Mouse (Mus musculus): Measurements from ENCODE around the gene Ckap2.

DNA sequence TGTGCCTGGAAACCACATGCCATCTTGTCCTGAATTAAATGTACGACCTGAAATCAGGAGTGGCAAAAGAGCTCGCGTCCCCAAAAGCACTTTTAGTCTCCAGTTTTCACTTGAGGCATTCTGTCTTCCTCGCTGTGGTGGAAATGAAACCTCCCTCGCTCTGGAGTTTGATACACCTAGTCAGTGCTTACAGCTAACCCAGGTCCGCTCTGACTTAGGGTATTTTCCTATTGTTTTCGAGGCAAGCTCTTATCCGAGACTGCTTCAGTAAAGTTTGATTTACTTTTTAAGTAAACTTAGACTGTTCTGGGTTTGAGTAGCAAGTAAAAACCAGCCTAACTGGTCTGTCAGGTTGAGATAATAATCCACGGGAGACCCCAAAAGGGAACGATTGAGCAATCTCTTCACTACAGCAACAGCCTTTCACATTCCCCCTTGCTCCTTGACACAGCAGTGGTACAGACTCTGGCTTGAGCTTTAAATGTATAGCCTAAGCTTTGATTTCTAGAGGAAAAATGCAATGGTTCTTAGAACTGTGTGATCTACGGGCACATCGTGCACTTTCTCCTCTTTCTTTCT is 7.9 kb upstream of the Ckap2 start:
- TF ChIP-seq CTCF (IDR thresholded peaks at IDR 0.05; ENCODE audit: low read depth, low read length) (no peak), POLR2A (IDR thresholded peaks at IDR 0.05; ENCODE audit: extremely low read depth, insufficient read depth, low read length) (no peak)

Measured in liver, adult 2 months (tissue).